Mouse (Mus musculus): ENCODE results near the gene Prss57.

DNA sequence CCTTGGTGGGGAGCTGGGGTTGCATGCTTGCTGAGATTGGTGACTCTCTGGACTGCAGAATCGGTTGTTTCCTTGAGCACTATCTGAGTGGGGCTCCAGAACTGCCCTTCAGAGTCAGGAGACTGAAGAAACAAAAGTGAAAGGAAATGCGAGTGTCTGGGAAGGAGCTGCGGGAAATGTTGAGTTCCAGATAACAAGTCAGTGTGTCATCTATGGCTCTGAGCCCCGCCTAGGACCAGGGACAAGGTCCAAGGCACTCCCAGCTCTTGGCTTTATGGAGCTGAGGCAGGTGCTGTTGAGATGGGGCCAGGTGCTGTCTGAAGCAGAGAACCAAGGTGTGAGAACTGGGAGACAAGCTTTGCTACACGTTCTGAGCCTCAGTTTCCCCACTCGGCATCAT lies 33.7 kb upstream of the Prss57 start:
- no peak for TF ChIP-seq CTCF (IDR thresholded peaks at IDR 0.05; ENCODE audit: low read depth)
- TF ChIP-seq EP300 (IDR thresholded peaks at IDR 0.05; ENCODE audit: low read depth): no peak

Data from liver, postnatal 0 days (tissue).